Mouse (Mus musculus) limb, embryonic 13.5 days (tissue): ENCODE data around the gene Galk1. TPM values are rescaled to one million over a fixed set of nuclear protein-coding genes. Genes with fewer than 3 reads are reported as not detected.
"Not testable (repeated sequence)": the region's sequence is repeated elsewhere in the genome, so short reads cannot be mapped to it uniquely, and the experiment has no call there.

ENCODE experiments used
- ATAC-seq: fragments of 200-750 bp; cut with Nextera tagmentation; 2 replicates; pipeline ENCODE4 v1.8.0; 2017; ENCODE audit warnings: low read depth, moderate number of reproducible peaks, moderate TSS enrichment; ENCODE audit not compliant: low FRiP score
- H3K27ac ChIP-seq: fragments of 300-500 bp; sonication (generic); 2 replicates; pipeline ENCODE4 v1.5.1; 2015; ENCODE audit warnings: inconsistent platforms, mild to moderate bottlenecking, moderate library complexity
- H3K27me3 ChIP-seq: fragments of 300-500 bp; sonication (generic); 2 replicates; pipeline ENCODE4 v1.6.1; 2015; ENCODE audit warnings: mild to moderate bottlenecking, inconsistent platforms
- H3K36me3 ChIP-seq: fragments of 300-500 bp; sonication (generic); 2 replicates; pipeline ENCODE4 v1.6.1; 2015; ENCODE audit warnings: inconsistent platforms, mild to moderate bottlenecking, moderate library complexity
- H3K4me1 ChIP-seq: fragments of 300-500 bp; sonication (generic); 2 replicates; pipeline ENCODE4 v1.6.1; 2015; ENCODE audit warnings: inconsistent platforms
- H3K4me2 ChIP-seq: fragments of 300-500 bp; sonication (generic); replicated peaks from 2 replicates; pipeline ENCODE4 v1.6.1; 2015; ENCODE audit warnings: inconsistent platforms, mild to moderate bottlenecking, moderate library complexity
- H3K4me3 ChIP-seq: fragments of 300-500 bp; sonication (generic); 2 replicates; pipeline ENCODE4 v1.5.1; 2015; ENCODE audit warnings: moderate library complexity, mild to moderate bottlenecking, inconsistent platforms
- H3K9ac ChIP-seq: fragments of 300-500 bp; sonication (generic); 2 replicates; pipeline ENCODE4 v1.6.1; 2015; ENCODE audit warnings: mild to moderate bottlenecking, inconsistent platforms
- H3K9me3 ChIP-seq: fragments of 300-500 bp; sonication (generic); 2 replicates; pipeline ENCODE4 v1.6.1; 2016; ENCODE audit warnings: inconsistent platforms
- WGBS: fragments of 180-500 bp; shearing (Covaris S2); methylation state at CpG from one replicate; pipeline ENCODE4 v1.1.7; 2015; 5-methylcytosine and 5-hydroxymethylcytosine counted together
- polyA plus RNA-seq: library from polyadenylated mRNA; unstranded; fragments of >200 nt; fragmentation: Nextera tagmentation; extraction: Ambion mirVana; gene quantifications from 2 replicates; pipeline ENCODE4 v1.2.1, GENCODE M21; 2015

The Galk1 gene
- polyA plus RNA-seq, 1 experiment from 2014 or later, result 207 TPM

- no peak overlapping the region for H3K4me3 ChIP-seq
- no peak for ATAC-seq
- H3K4me1 ChIP-seq, result peaks cover 8% of the 10 kb centered on the region
- H3K4me2 ChIP-seq, result no peak overlapping the region
- no peak overlapping the region for H3K27ac ChIP-seq
- H3K27me3 ChIP-seq, result no peaks in the 10 kb centered on the region
- peaks cover 21% of the 10 kb centered on the region for H3K36me3 ChIP-seq
- WGBS, result 43% methylated on average over 1 of the region's 1 CpGs
- no peak overlapping the region for H3K9ac ChIP-seq
- no peaks in the 10 kb centered on the region for H3K9me3 ChIP-seq
Observed at GRCm38 (mm10) chr11:116019360-116019791, 6.9 kb upstream of the Galk1 start.

DNA sequence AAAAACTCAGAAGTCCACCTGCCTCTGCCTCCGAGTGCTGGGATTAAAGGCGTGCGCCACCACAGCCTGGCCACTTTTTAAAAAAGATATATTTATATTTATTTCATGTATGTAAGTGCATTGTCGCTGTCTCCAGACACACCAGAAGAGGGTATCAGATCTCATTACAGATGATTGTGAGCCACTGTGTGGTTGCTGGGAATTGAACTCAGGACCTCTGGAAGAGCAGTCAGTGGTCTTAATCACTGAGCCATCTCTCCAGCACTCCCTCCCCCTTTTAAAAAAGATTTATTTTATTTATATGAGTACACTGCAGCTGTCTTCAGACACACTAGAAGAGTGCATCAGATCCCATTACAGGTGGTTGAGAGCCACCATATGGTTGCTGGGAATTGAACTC is 6.3 kb upstream of the Galk1 start:
- ATAC-seq, H3K27ac ChIP-seq: not testable (repeated sequence)

DNA sequence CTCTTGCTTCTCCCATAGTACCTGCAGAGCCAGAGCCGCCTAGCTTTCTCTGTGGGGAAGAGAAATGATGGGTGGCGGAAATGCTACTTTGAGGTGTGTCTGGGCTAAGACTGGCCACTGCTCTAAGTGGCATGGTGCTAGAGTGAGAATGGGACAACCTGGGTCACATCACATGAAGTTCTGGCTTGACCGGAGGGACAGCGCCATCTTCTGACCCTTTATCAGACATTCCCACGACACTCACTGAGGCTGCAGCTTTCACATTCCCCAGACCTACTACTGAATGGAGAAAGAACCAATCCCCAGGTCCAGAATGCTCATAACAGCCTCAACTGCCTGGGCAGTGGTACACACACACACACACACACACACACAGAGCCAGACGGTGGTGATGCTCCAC is 5.6 kb upstream of the Galk1 start:
- Histone ChIP-seq H3K9me3 (no peaks in the 10 kb centered on the region), H3K27ac (no peak overlapping the region), H3K4me3 (no peak overlapping the region), H3K36me3 (peaks cover 16% of the 10 kb centered on the region), H3K27me3 (no peaks in the 10 kb centered on the region), H3K9ac (no peak overlapping the region), H3K4me2 (no peak overlapping the region), H3K4me1 (peaks cover 11% of the 10 kb centered on the region)
- 24% methylated on average over 6 of the region's 6 CpGs for WGBS
- no peak for ATAC-seq

More for the DNA sequence above, 6.3 kb upstream of the Galk1 start:
- H3K9ac ChIP-seq, H3K4me1 ChIP-seq, H3K9me3 ChIP-seq, H3K4me2 ChIP-seq, H3K27me3 ChIP-seq, H3K4me3 ChIP-seq: not testable (repeated sequence)
- 89% methylated on average over 4 of the region's 4 CpGs for WGBS
- peaks cover 21% of the 10 kb centered on the region for H3K36me3 ChIP-seq

- WGBS, result 66% methylated on average over 8 of the region's 8 CpGs
- H3K36me3 ChIP-seq, result peaks cover 12% of the 10 kb centered on the region
- no peaks in the 10 kb centered on the region for H3K9me3 ChIP-seq
- no peak overlapping the region for H3K4me2 ChIP-seq
- no peak overlapping the region for H3K27ac ChIP-seq
- ATAC-seq, result no peak
- H3K27me3 ChIP-seq, result no peaks in the 10 kb centered on the region
- no peak overlapping the region for H3K9ac ChIP-seq
- H3K4me1 ChIP-seq, result peaks cover 22% of the 10 kb centered on the region
- H3K4me3 ChIP-seq, result no peak overlapping the region
Observed at GRCm38 (mm10) chr11:116014821-116015220, 2.3 kb upstream of the Galk1 start.

DNA sequence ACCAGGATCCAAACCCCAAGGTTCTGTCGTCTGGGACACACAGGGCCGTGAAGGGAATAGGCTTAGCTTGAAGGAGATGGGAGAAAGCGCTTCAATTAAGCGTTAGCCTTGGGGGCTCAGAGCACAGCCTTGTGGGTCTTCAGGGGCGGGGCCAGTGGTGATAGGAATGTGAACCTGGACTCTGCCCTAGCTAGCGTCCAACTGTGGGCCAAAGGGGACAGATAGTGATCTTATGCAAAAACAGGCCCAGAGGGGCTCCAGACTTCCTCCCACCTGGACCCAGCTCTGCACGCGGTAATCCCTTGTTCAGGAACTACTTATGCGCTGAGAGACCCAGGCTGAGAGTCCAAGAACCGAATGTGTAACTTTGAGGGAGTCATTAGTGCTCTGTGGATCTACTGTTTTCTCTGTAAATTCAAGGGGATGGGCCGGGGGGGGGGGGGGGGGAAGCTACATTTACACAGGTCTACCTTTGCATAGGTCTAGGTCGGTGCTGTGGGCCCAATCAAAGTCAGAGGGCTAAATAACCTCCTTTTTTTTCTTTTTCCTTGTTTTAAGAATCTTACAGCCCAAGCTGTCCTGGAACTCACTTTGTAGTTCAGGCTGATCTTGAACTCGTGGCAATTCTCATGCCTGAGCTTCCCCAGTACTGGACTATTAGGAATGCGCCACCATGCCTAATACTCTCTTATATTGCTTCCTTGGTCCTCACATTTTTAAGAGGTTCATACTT is 824 bp downstream of the Galk1 start:
- Histone ChIP-seq H3K4me1 (peaks cover 26% of the 10 kb centered on the region), H3K9ac (peak overlapping the region; percentile 89), H3K27ac (peak overlapping the region; percentile 96), H3K9me3 (no peaks in the 10 kb centered on the region), H3K36me3 (peaks cover 43% of the 10 kb centered on the region), H3K4me2 (peak overlapping the region; percentile 70), H3K4me3 (peak overlapping the region; percentile 73), H3K27me3 (no peaks in the 10 kb centered on the region)
- ATAC-seq, result no peak
- 15% methylated on average over 14 of the region's 14 CpGs for WGBS

DNA sequence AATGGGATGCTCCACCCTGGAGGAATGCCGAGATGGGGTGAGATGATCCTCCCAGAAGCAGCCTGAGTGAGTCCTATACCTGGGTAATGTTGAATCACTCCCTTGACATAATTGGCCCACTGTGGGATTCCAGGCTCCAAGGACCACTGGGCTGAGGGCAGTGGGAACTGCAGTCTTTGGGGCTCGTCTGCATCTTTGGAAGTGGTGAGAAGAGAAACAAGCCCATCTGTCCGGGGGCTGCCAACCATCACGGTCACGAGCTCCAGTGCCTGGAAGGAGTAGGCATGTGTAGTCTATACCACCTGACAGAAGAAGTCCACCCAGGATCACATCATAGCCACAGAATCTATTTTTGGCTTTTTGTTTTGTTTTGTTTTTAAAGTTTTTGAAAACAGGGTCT is 1.6 kb downstream of the Galk1 start:
- Histone ChIP-seq H3K4me2 (peak overlapping the region; percentile 70), H3K9me3 (no peaks in the 10 kb centered on the region), H3K9ac (no peak overlapping the region), H3K36me3 (peaks cover 50% of the 10 kb centered on the region), H3K4me1 (peaks cover 27% of the 10 kb centered on the region), H3K27ac (no peak overlapping the region), H3K27me3 (no peaks in the 10 kb centered on the region), H3K4me3 (no peak overlapping the region)
- ATAC-seq, result no peak
- 88% methylated on average over 5 of the region's 5 CpGs for WGBS

- H3K4me2 ChIP-seq, result no peak overlapping the region
- H3K9ac ChIP-seq, result no peak overlapping the region
- no peaks in the 10 kb centered on the region for H3K27me3 ChIP-seq
- H3K4me3 ChIP-seq, result no peak overlapping the region
- H3K27ac ChIP-seq, result no peak overlapping the region
- ATAC-seq, result no peak
- peaks cover 35% of the 10 kb centered on the region for H3K4me1 ChIP-seq
- H3K9me3 ChIP-seq, result no peaks in the 10 kb centered on the region
- WGBS, result 91% methylated on average over 8 of the region's 8 CpGs
- H3K36me3 ChIP-seq, result peaks cover 50% of the 10 kb centered on the region
Observed at GRCm38 (mm10) chr11:116010146-116010545, 2.4 kb downstream of the Galk1 start.

DNA sequence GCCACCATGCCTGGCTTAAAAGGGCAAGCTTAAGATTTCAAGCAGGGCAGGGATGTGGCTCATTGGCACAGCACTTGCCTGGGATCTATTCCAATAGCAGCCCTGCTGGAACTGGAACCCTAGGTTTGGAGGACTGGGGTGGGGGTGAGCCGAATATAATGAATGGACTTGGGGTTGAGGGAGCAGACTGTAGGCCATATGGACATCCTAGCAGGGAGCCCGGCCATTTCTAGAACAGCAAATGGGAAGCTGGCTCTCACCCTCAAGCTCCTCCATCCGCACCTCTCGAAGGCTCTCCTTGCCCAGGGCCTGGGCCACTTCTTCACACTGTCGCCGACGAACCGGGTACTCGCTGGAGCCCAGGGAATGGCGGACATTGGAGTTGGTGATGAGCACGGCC is 2.9 kb downstream of the Galk1 start:
- peaks cover 50% of the 10 kb centered on the region for H3K36me3 ChIP-seq
- no peaks in the 10 kb centered on the region for H3K27me3 ChIP-seq
- no peak overlapping the region for H3K9ac ChIP-seq
- H3K4me2 ChIP-seq, result no peak overlapping the region
- H3K4me1 ChIP-seq, result peaks cover 40% of the 10 kb centered on the region
- no peak for ATAC-seq
- H3K4me3 ChIP-seq, result no peak overlapping the region
- 90% methylated on average over 11 of the region's 11 CpGs for WGBS
- no peaks in the 10 kb centered on the region for H3K9me3 ChIP-seq
- no peak overlapping the region for H3K27ac ChIP-seq

- Histone ChIP-seq H3K9me3 (no peaks in the 10 kb centered on the region), H3K36me3 (peaks cover 50% of the 10 kb centered on the region), H3K9ac (no peak overlapping the region), H3K4me3 (no peak overlapping the region), H3K27ac (no peak overlapping the region), H3K4me2 (no peak overlapping the region), H3K27me3 (no peaks in the 10 kb centered on the region), H3K4me1 (peaks cover 44% of the 10 kb centered on the region)
- no peak for ATAC-seq
- WGBS, result 60% methylated on average over 13 of the region's 13 CpGs
Observed at GRCm38 (mm10) chr11:116008832-116009375, 3.6 kb downstream of the Galk1 start.

DNA sequence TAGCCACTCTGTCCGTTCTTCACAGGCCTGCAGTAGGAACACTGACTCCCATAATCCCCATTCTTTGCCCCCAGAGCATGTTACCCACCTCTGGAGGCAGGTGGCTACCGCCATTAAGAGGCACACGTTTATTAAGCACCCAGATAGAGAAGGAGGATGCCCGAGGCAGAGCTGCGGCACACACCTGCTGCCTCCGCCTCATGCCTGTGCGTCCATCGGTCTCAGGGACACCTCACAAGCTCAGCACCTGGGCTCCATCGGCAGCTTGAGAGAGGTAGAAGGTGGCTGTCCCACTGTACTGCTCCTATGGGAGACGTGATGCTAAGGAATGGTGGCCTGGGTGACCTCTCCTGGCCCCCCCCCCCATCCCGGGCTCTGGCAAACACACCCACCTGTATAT is 4.1 kb downstream of the Galk1 start:
- Histone ChIP-seq H3K4me2 (no peak overlapping the region), H3K27me3 (no peaks in the 10 kb centered on the region), H3K27ac (no peak overlapping the region), H3K4me3 (no peak overlapping the region), H3K9ac (no peak overlapping the region; the same call in 1 of the 2 replicates), H3K9me3 (no peaks in the 10 kb centered on the region), H3K4me1 (peaks cover 44% of the 10 kb centered on the region), H3K36me3 (peaks cover 50% of the 10 kb centered on the region)
- WGBS, result 81% methylated on average over 11 of the region's 11 CpGs
- no peak for ATAC-seq

- H3K9me3 ChIP-seq, result no peaks in the 10 kb centered on the region
- H3K4me1 ChIP-seq, result peaks cover 36% of the 10 kb centered on the region
- 86% methylated on average over 28 of the region's 28 CpGs for WGBS
- peak overlapping the region; percentile 13; the same call in 1 of the 2 replicates for H3K9ac ChIP-seq
- H3K27me3 ChIP-seq, result no peaks in the 10 kb centered on the region
- ATAC-seq, result no peak
- no peak overlapping the region for H3K27ac ChIP-seq
- peaks cover 50% of the 10 kb centered on the region for H3K36me3 ChIP-seq
- no peak overlapping the region for H3K4me3 ChIP-seq
- H3K4me2 ChIP-seq, result no peak overlapping the region
Observed at GRCm38 (mm10) chr11:116007095-116007850, 5.2 kb downstream of the Galk1 start.

DNA sequence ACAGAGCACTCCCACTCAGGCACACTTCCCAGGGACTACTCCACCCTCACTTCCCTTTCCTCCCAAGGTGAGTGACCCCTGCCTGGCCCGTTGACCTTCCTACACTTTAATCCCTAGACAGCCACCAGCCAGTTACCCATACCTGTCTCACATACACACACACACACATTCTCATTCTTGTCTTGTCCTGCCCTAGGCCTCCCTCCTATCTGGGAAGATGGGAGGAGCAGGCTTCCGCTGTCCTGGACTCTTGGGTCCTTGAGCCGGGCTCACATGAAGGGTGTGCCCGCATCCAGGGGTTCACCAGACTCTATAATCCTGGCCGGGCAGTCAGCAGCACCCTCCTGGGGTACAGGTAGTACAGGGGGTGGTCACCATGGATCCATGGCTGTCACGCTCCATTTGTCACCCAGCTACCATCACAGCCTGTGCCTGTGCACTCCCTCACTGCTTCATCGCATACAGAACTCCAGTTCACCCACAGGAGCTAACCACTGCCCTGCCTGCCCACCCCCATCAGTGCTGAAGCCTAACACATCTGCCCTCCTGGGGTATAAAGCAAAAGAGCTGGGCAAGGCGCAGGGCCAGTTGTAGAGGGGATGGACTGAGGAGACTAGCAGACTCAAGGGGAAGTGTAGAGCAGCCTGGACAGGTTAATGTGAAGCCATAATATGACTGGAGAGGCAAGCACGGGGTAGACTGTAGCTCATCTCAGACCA is 6.7 kb downstream of the Galk1 start:
- Histone ChIP-seq H3K27ac (peak overlapping the region; percentile 75; the same call in 1 of the 2 replicates), H3K4me2 (peak overlapping the region; percentile 77), H3K27me3 (no peaks in the 10 kb centered on the region), H3K9ac (peak overlapping the region; percentile 68; the same call in 1 of the 2 replicates), H3K9me3 (no peaks in the 10 kb centered on the region), H3K4me1 (peaks cover 25% of the 10 kb centered on the region), H3K36me3 (peaks cover 48% of the 10 kb centered on the region), H3K4me3 (peak overlapping the region; percentile 42)
- ATAC-seq, result 0 out of 2 replicates have a peak, but pooled peaks have one; percentile 7
- WGBS, result 73% methylated on average over 9 of the region's 9 CpGs
